Mouse (Mus musculus) ES-E14 (cell line): Measurements from ENCODE around the gene Malsu1. TPM values are rescaled to one million over a fixed set of nuclear protein-coding genes. Genes with fewer than 3 reads are reported as not detected.
A peak's percentile ranks its signal among the peaks of the same experiment; 100 is the strongest.

Experiments used
- DNase-seq: peaks from one replicate; pipeline ENCODE4 v3.0.0-alpha.2; 2013; ENCODE audit warnings: low read depth, low spot score
- H3K27ac ChIP-seq: 2 replicates; pipeline ENCODE4 v1.5.1; 2012; ENCODE audit warnings: low read depth, mild to moderate bottlenecking, low read length, moderate library complexity, mixed read lengths; ENCODE audit not compliant: poor library complexity, insufficient read depth, severe bottlenecking
- H3K36me3 ChIP-seq: 2 replicates; pipeline ENCODE4 v1.6.1; 2012; ENCODE audit warnings: mild to moderate bottlenecking, low read length, moderate library complexity, mixed read lengths; ENCODE audit not compliant: control insufficient read depth, poor library complexity, insufficient read depth, severe bottlenecking
- H3K4me1 ChIP-seq, 2 experiments: fragments of 150-350 bp in 1 of 2; sonication (generic) in 1 of 2; 2 replicates each; pipeline ENCODE4 v1.6.1; 2012; ENCODE audit warnings: low read length in 2 of 2, mild to moderate bottlenecking in 1 of 2, mixed read lengths in 1 of 2; ENCODE audit not compliant: control insufficient read depth in 2 of 2, insufficient read depth in 2 of 2, poor library complexity in 1 of 2
- H3K4me3 ChIP-seq, 2 experiments: fragments of 150-350 bp in 1 of 2; sonication (generic) in 1 of 2; 2 replicates each; pipeline ENCODE4 v1.5.1; 2012; ENCODE audit warnings: low read length in 2 of 2, low read depth in 1 of 2, mild to moderate bottlenecking in 1 of 2, mixed read lengths in 1 of 2; ENCODE audit not compliant: insufficient read depth in 1 of 2, poor library complexity in 1 of 2, severe bottlenecking in 1 of 2
- H3K9ac ChIP-seq: 2 replicates; pipeline ENCODE4 v1.6.1; 2012; ENCODE audit warnings: low read depth, mild to moderate bottlenecking, low read length, mixed read lengths; ENCODE audit not compliant: poor library complexity, insufficient read depth, severe bottlenecking
- H3K9me3 ChIP-seq: fragments of 150-350 bp; sonication (generic); 2 replicates; pipeline ENCODE4 v1.6.1; 2012; ENCODE audit warnings: low read depth, mild to moderate bottlenecking, low read length; ENCODE audit not compliant: control insufficient read depth, insufficient read depth
- CHD2 ChIP-seq: IDR thresholded peaks from 2 replicates; pipeline ENCODE4 v1.6.1; 2014; ENCODE audit warnings: mild to moderate bottlenecking, low read depth, low read length, inconsistent platforms
- HCFC1 ChIP-seq: IDR thresholded peaks from 2 replicates; pipeline ENCODE4 v1.6.1; 2012; ENCODE audit warnings: low read length, inconsistent platforms, borderline replicate concordance; ENCODE audit not compliant: insufficient read depth
- MAFK ChIP-seq: IDR thresholded peaks from 2 replicates; pipeline ENCODE4 v1.6.1; 2014; ENCODE audit warnings: mild to moderate bottlenecking, low read depth, low read length, inconsistent platforms; ENCODE audit not compliant: insufficient read depth
- ZC3H11A ChIP-seq: IDR thresholded peaks from 2 replicates; pipeline ENCODE4 v1.6.1; 2012; ENCODE audit warnings: low read depth, mild to moderate bottlenecking, inconsistent platforms, low read length, borderline replicate concordance
- ZNF384 ChIP-seq: IDR thresholded peaks from 2 replicates; pipeline ENCODE4 v1.6.1; 2012; ENCODE audit warnings: low read depth, low read length, inconsistent platforms
- in situ Hi-C, 2 experiments: fragments of 600-800 bp; cut with MboI; formaldehyde crosslinking; loops; one replicate each; pipeline ENCODE4 v1.15.1; 2025; ENCODE audit warnings: low sequenced_read_pairs in 2 of 2, inconsistent platforms in 1 of 2; ENCODE audit not compliant: unreplicated experiment in 2 of 2
- total RNA-seq: library from RNA; depleted of rRNA; stranded (reverse); fragments of 300-350 nt; gene quantifications from 2 replicates; pipeline ENCODE4 v1.2.3, GENCODE M21; 2012; rRNA removed

Malsu1 gene
- total RNA-seq, 1 experiment, result 28.8 TPM

DNA sequence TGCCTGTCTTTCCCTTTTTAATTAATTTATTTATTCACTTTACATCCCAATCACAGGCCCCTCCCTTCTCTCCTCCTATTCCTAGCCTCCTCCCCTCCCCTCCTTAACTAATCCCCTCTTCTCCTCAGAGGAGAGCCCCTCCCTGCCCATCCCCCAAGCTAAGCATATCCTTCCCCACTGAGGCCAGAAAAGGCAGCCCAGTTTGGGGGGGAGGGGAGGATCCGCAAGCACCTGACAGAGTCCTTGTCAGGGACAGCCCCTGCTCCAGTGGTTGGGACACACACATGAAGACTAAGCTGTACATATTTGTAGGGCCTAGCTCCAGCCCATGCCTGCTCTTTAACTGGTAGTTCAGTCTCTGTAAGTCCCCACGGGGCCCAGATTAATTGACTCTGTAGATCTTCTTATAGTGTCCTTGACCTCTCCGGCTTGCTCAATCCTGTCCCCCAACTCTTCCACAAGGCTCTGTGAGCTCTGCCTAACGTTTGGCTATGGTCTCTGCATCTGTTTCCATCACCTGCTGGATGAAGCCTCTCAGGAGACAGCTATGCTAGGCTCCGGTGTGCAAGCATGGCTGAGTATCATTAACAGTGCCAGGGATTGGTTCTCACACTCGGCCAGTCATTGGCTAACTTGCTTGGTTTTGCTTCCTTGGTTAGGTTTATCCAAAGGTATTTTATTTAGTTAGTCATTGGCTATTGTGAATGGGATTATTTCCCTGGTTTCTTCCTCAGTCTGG is 58.9 kb downstream of the Malsu1 start:
- peak; percentile 56 for DNase-seq
- Histone ChIP-seq H3K36me3 (no peaks in the 10 kb centered on the region), H3K27ac (peak overlapping the region; percentile 40; the same call in 1 of the 2 replicates), H3K4me3 (peak overlapping the region in 1 of 2 experiments; percentile 2; a peak in 1 of 4 replicates), H3K9me3 (no peaks in the 10 kb centered on the region), H3K9ac (0 out of 2 replicates have a peak overlapping the region, but pooled peaks have one; percentile 15), H3K4me1 (peaks cover 4 to 7% of the 10 kb centered on the region in 2 experiments; a peak in 2 of 4 replicates)
- TF ChIP-seq ZC3H11A (no peak), HCFC1 (no peak), CHD2 (no peak), MAFK (no peak), ZNF384 (no peak)
- in situ Hi-C loops, result no loop called here

Other genes with a start within 250 kb of the Malsu1 start
- gene Tmem176a, start 232.9 kb upstream of the Malsu1 start, total RNA-seq, result 0.90 and 7.8 TPM in 2 replicates
- gene Tmem176b, start 232.3 kb upstream of the Malsu1 start, total RNA-seq, result 0.74 and 4.7 TPM in 2 replicates
- 0.31 and 0.32 TPM in 2 replicates for gene Aoc1, start 200.9 kb upstream of the Malsu1 start, total RNA-seq
- gene 1600015I10Rik, start 143.9 kb upstream of the Malsu1 start, total RNA-seq, result not detected in 2 replicates
- 0.13 TPM in 1 of 2 replicates, not detected in the other for gene Doxl2, start 98.8 kb upstream of the Malsu1 start, total RNA-seq
- gene Svs1, start 86.9 kb upstream of the Malsu1 start, total RNA-seq, result not detected in 2 replicates
- 0.63 and 0.89 TPM in 2 replicates for gene Gpnmb, start 37.2 kb upstream of the Malsu1 start, total RNA-seq
- 20.0 and 32.8 TPM in 2 replicates for gene Igf2bp3, start 141.2 kb downstream of the Malsu1 start, total RNA-seq
- gene Tra2a, start 190.2 kb downstream of the Malsu1 start, total RNA-seq, result 105 and 136 TPM in 2 replicates
- 8.4 and 8.7 TPM in 2 replicates for gene Ccdc126, start 245.5 kb downstream of the Malsu1 start, total RNA-seq